Mouse (Mus musculus): Measurements from ENCODE around the gene Sinhcaf. TPM values are rescaled to one million over a fixed set of nuclear protein-coding genes. Genes with fewer than 3 reads are reported as not detected.
"Not testable (repeated sequence)": the region's sequence is repeated elsewhere in the genome, so short reads cannot be mapped to it uniquely, and the experiment has no call there.

Gene Sinhcaf
- 72.4 TPM for polyA plus RNA-seq (2021)

DNA sequence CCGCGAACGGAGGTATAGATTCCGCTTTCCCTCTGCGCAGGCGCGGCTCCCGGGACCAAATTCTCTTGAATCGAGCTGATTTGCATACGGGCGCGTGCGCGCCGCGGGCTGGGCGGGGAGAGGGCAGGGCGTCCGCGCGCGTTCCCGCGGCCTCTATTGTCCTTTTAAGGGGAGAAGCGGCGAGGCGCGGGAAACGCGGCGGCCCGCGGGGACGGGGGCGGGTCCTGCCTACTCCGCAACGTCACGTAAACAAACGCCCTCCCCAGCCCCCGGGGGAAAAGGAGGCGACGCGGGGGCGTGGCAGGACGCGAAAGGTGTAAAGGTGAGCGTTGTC is at the start of gene Sinhcaf:
Gene Sinhcaf (minus strand): TSS at position 59 of the 334 bp plus-strand sequence.
- TF ChIP-seq CTCF (IDR thresholded peaks at IDR 0.05): no peak
- ATAC-seq: peak; percentile 71
- ChIA-PET CTCF (interaction anchor here (1.4 kb wide), 2 partner anchors 12 to 58 kb away, joined by 3 read pairs; no protein-coding TSS in a partner anchor), POLR2A (interaction anchor here (0.6 to 1.1 kb wide), 3 partner anchors 27 to 582 kb away, joined by 3 to 4 read pairs (median 3); no protein-coding TSS in a partner anchor)
- H3K27me3 ChIP-seq: no peaks in the 10 kb centered on the region
- in situ Hi-C loops (cut with MboI; ENCODE audit: low pct_unique_long_range_greater_than_20kb): loop anchor here (10.0 kb wide), 1 partner anchor 168 kb away; no protein-coding TSS in a partner anchor
- peak; percentile 85 for DNase-seq (ENCODE audit: low read depth, low spot score)

DNA sequence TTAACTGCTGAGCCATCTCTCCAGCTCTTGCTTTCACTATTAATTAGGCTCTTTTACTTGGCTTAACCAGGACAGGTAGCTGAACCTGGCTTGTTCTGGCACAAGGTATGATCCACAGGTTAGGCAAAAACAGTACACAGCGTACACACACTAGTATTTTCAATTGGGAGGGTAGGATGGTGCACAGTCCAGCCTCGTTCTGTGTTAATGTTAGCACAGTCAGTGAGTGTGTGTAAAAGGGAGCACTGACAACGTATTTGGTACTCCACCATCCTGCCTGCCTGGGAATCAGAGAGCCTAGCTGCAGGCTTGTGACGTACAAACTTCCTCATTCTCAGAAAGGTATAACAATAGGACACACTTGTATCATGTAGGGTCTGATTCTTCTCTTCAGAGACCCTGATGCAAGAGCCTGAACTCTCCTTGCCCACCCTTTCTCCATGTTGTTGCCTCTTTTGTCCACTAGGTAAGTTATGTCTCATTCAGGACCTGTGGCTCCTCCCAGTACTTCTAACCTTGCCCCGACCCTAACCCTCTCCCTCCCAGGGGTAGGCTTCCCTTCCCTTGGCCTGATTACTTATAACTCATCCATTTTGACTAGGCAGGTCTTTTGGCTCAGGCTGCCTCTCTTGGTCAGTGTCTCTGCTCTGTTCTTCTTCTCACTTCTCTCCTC is 48.2 kb upstream of the Sinhcaf start:
- TF ChIP-seq CTCF (IDR thresholded peaks at IDR 0.05): peak; percentile 5
- POLR2A ChIA-PET: no interaction called here
- DNase-seq (ENCODE audit: low read depth, low spot score) (no peak), ATAC-seq (no peak)
- CTCF ChIA-PET: interaction anchor here (1.1 to 5.5 kb wide), 7 partner anchors 9 to 79 kb away, joined by 3 to 25 read pairs (median 4); no protein-coding TSS in a partner anchor
- H3K27me3 ChIP-seq: no peaks in the 10 kb centered on the region
- in situ Hi-C loops (cut with MboI; ENCODE audit: low pct_unique_long_range_greater_than_20kb): loop anchor here (5.0 kb wide), 1 partner anchor 52 kb away; no protein-coding TSS in a partner anchor

DNA sequence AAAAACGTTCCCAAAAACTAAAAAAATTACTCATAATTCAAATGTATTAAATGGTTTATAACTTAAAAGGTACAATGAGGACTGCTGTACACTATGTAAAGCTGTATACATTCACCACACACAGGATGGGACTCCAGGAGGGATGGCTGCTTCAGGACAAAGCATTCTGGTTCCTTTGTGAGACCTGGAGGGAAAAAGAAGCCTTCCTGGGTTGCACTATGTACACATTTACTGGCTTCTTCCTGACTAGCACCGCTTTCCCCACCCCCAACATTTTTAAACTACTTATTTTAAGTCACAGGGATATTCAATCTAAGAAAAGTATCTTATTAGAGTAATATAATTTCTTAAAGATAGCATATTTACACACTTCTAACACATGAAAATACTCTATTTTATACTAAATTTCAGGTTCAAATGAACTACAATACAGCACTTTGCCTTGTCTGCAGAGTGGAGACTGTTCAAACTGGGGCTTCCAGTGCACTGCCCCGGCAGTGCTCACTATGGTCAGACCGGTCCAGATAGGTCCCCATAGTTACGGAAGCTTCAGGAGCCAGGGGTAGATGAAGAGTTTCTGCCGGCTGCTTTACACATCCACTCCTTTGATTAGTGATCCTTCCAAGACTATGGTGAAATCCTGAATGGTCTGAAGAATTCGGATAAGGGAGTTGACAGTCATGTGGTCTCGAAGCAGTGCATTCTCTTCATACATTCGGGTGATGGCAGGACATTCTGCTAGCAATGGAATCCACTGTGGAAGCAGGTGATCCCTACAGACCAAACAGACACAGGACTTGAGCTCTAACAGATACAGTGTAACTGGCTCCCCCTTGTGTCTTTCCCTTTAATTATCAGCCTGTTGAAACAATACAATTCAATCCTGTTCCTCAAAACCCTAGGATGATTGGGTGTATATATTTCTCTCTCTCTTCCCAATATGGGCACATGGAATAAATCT is 47.1 kb upstream of the Sinhcaf start:
- ATAC-seq (peak; percentile 83), DNase-seq (ENCODE audit: low read depth, low spot score) (no peak)
- no peaks in the 10 kb centered on the region for H3K27me3 ChIP-seq
- CTCF ChIA-PET: interaction anchor here (1.1 to 5.5 kb wide), 7 partner anchors 10 to 78 kb away, joined by 3 to 25 read pairs (median 4); no protein-coding TSS in a partner anchor
- peak; percentile 72 for TF ChIP-seq CTCF (IDR thresholded peaks at IDR 0.05)
- POLR2A ChIA-PET: interaction anchor here (1.2 kb wide), 1 partner anchor 47 kb away, joined by 3 read pairs; the partner anchor contains the start of gene Sinhcaf
- in situ Hi-C loops (cut with MboI; ENCODE audit: low pct_unique_long_range_greater_than_20kb): loop anchor here (5.0 kb wide), 1 partner anchor 51 kb away; no protein-coding TSS in a partner anchor

DNA sequence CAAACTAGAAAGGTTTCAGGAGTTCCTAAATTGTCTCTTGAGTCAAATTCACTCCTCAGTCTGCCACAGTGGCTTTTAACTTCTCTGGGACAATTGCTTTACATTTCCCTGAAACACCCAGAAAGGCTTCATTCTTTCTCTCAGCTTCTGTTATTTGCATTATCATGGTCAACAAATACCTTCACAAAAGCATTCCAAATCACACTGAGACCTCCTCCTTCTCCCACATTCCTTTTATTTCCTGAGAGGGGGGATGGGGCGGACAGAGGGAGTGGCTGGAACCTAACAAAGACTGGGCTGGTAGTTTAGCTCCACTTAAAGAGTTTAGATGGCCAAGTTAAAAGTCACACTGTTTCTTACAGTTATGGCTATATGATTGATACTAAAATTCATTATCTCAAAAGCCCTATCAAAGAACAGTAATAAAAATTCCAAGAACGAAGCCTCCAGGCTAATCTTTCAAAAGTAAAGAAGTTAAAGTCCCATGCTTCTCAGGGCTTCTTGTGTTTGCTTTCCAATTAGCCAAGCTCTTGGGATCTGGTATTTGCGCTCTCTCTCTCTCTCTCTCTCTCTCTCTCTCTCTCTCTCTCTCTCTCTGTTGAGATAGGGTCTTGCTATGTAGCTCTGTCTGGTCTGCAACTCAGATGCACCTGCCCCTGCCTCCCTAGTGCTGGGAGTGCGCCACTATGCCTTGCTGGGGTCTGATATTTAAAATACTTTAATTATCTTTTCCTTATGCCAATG is 46.3 kb upstream of the Sinhcaf start:
- CTCF ChIA-PET: interaction anchor here (1.3 to 5.5 kb wide), 4 partner anchors 15 to 43 kb away, joined by 4 to 25 read pairs (median 5); no protein-coding TSS in a partner anchor
- DNase-seq (ENCODE audit: low read depth, low spot score) (no peak), ATAC-seq (no peak)
- in situ Hi-C loops (cut with MboI; ENCODE audit: low pct_unique_long_range_greater_than_20kb): loop anchor here (5.0 kb wide), 1 partner anchor 50 kb away; no protein-coding TSS in a partner anchor
- TF ChIP-seq CTCF (IDR thresholded peaks at IDR 0.05): no peak
- POLR2A ChIA-PET: interaction anchor here (0.6 to 1.2 kb wide), 3 partner anchors 10 to 55 kb away, joined by 3 to 4 read pairs (median 4); partner anchors contain the start of gene Sinhcaf
- no peaks in the 10 kb centered on the region for H3K27me3 ChIP-seq

DNA sequence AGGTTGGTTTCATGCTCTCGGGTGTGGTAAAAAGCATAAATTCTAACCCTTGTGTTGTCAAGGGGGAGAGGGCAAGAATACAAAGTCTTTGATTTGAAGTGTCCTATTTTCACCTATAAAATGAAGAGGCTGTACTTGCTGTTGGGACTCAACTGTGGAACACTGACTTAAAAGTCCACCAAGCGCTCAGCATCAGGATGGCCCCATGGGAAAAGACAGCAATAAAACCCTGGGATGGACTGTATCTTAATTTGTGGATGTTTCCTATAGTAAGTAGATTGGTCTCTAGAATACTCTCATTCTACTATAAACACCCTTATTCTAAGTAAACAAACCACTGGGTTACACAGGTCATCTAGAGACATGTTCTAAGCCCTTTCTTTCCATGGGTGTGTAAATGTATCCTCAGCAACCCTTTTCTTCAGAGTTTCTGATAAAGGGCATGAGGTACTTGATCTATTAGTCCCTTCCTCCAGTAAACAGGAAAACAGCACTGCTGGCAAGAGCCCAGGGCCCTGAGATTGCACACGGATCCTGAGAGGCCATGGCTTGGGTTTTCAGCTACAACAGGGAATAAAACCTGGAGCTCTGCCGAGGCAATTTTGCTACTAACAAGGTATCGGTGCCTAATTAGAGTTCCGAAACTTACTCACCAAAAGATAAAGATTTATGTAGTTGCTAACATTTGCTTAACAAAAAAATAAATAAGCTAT is 45.5 kb upstream of the Sinhcaf start:
- TF ChIP-seq CTCF (IDR thresholded peaks at IDR 0.05): no peak
- CTCF ChIA-PET: interaction anchor here (1.3 to 5.5 kb wide), 2 partner anchors 18 to 21 kb away, joined by 4 to 25 read pairs; no protein-coding TSS in a partner anchor
- no peaks in the 10 kb centered on the region for H3K27me3 ChIP-seq
- DNase-seq (ENCODE audit: low read depth, low spot score) (no peak), ATAC-seq (no peak)
- in situ Hi-C loops (cut with MboI; ENCODE audit: low pct_unique_long_range_greater_than_20kb): loop anchor here (5.0 kb wide), 1 partner anchor 50 kb away; no protein-coding TSS in a partner anchor
- POLR2A ChIA-PET: interaction anchor here (0.6 to 1.2 kb wide), 3 partner anchors 9 to 54 kb away, joined by 3 to 4 read pairs (median 4); partner anchors contain the start of gene Sinhcaf

DNA sequence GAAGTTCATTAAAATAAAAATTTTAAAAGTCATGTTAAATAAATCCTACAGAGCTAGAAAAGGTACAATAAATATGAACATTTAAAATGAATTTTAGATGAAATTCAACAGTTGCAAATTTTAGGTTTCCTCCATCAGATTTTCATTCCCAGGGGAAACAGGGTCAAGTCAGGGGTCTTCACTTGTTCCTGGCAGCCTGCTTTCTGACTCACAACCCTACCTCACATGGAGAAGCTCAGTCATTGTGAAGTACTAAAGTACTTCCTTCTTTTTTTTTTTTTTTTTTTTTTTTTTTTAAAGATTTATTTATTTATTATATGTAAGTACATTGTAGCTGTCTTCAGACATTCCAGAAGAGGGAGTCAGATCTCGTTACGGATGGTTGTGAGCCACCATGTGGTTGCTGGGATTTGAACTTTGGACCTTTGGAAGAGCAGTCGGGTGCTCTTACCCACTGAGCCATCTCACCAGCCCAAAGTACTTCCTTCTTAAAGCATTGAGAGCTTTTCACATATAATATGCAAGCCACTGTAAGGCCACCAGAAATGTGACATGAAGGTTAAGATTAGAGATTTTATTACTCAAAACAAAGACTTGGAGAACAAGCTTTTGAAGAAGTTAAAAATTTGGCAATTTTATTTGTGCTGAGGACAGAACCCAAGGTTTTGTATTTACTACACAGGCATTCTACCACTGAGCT is 43.7 kb upstream of the Sinhcaf start:
- ChIA-PET POLR2A (interaction anchor here (0.6 to 0.9 kb wide), 2 partner anchors 11 to 459 kb away, joined by 3 read pairs; no protein-coding TSS in a partner anchor), CTCF (interaction anchor here (1.1 to 5.5 kb wide), 2 partner anchors 16 to 73 kb away, joined by 3 to 25 read pairs; no protein-coding TSS in a partner anchor)
- not testable (repeated sequence) for ATAC-seq; H3K27me3 ChIP-seq; DNase-seq (ENCODE audit: low read depth, low spot score)
- in situ Hi-C loops (cut with MboI; ENCODE audit: low pct_unique_long_range_greater_than_20kb): loop anchor here (5.0 kb wide), 1 partner anchor 48 kb away; no protein-coding TSS in a partner anchor

DNA sequence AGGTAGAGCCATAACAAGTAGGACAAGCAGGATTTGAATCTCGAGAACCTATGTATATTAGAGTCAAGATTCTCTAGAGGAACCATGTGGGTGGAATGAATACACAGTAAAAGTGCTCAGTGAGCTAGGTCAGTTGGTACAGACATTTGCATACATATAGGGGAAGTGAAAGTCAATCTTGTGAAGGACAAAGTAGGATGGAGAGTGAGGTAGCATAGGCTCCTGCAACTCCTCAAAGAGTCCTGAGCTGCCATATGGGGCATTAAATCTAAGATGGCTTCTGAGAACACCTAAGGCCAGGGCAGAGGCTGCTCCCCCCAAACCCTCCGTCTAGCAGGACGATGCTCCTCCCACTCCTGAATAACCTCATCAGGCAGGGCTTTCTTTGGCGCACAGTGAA is 39.7 kb upstream of the Sinhcaf start:
- DNase-seq (ENCODE audit: low read depth, low spot score) (no peak), ATAC-seq (no peak)
- POLR2A ChIA-PET: no interaction called here
- H3K27me3 ChIP-seq: no peaks in the 10 kb centered on the region
- in situ Hi-C loops (cut with MboI; ENCODE audit: low pct_unique_long_range_greater_than_20kb): no loop called here
- CTCF ChIA-PET: no interaction called here
- no peak for TF ChIP-seq CTCF (IDR thresholded peaks at IDR 0.05)

DNA sequence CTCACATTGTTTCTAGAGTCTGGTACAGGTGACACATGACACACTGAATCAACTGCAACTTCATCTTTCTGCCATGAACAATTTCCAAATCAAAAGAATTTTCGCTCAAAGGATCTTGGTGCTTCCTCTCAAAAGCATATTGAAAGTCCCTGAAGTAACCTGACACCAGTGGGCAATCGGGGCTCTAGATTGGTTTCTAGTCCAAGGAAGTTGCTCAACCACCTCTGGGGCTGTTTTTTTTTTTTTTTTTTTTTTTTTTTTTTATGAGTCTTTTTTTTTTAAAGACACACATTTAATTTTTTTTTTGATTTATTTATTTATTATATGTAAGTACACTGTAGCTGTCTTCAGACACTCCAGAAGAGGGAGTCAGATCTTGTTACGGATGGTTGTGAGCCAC is 34.2 kb upstream of the Sinhcaf start:
- TF ChIP-seq CTCF (IDR thresholded peaks at IDR 0.05): no peak
- POLR2A ChIA-PET: no interaction called here
- CTCF ChIA-PET: no interaction called here
- in situ Hi-C loops (cut with MboI; ENCODE audit: low pct_unique_long_range_greater_than_20kb): no loop called here
- DNase-seq (ENCODE audit: low read depth, low spot score): no peak
- H3K27me3 ChIP-seq: no peaks in the 10 kb centered on the region
- ATAC-seq: no peak
